Mouse (Mus musculus): ENCODE measurements around the gene Runx2.

GRCm38 (mm10) chr17:44778141-44778540 is 36.5 kb downstream of the Runx2 start:
- TF ChIP-seq CTCF (conservative IDR thresholded peaks at IDR 0.05; ENCODE audit: insufficient read depth, insufficient read length, low read depth, low read length) (no peak), POLR2A (IDR thresholded peaks at IDR 0.05; ENCODE audit: low read depth, low read length) (no peak)
